Mouse (Mus musculus) spleen, embryonic (tissue): Measurements from ENCODE around the gene Cryba4.

Experiments
- CTCF ChIA-PET: fragments of 350-600 bp; sonication (Branson Sonifier 250); formaldehyde crosslinking; loops from one replicate; lab custom pipeline; 2022; lab: Charles Lee

The Cryba4 gene

GRCm38 (mm10) chr5:112252400-112252799 lies at the start of gene Cryba4:
TSS of gene Cryba4 (minus strand) at chr5:112252518.
- CTCF ChIA-PET: no interaction called here

DNA sequence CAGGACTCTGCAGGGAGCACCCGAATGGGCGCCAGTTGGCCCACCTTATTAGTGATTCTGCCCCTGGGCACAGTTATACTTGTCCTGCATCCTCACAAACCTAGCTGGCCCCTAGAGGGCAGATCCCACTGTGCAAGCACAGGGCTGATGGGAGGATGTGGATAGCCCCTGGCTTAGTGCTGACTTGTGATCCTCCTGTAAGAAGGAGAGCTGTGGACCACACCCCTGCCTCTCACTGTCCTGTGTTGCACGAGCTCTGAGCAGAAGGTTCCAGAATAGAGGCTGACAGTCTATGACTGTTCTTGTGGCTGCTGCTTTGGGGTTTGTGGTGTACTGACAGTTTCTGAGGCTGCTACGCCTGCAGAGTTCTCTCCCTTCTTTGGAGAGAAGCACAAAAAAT lies 49.4 kb upstream of the Cryba4 start:
- CTCF ChIA-PET: no interaction called here

DNA sequence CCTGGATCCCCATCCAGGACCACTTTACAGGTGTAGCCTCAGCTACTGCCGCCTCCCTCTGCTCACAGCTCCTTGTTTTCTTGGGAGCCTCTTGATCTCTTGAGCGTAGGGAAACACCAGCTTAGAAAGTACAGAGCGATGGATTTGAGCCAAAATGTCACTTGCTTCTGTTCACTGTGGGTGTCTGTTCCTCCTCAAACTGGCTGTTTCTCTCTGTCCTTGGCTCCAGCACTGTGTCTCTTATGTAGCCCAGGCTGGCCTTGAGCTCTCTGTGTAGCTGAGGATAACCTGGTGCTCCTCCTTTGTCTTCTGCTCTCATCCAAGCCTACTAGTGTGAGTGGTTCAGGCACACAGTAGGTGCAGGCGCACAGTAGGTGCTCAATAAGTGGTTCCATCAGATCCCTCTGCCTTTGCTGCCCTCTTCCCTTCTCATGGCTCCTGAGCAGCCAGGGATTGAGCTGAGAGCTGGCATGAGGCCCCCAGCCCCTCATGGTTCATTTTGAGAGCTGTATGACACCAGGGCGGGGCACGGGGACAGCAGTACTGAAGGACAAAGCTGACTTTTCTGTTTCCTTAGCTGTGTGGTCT lies 48.5 kb upstream of the Cryba4 start:
- CTCF ChIA-PET: interaction anchor here (0.6 kb wide), 2 partner anchors 27 to 64 kb away, joined by 3 to 8 read pairs; no protein-coding TSS in a partner anchor

DNA sequence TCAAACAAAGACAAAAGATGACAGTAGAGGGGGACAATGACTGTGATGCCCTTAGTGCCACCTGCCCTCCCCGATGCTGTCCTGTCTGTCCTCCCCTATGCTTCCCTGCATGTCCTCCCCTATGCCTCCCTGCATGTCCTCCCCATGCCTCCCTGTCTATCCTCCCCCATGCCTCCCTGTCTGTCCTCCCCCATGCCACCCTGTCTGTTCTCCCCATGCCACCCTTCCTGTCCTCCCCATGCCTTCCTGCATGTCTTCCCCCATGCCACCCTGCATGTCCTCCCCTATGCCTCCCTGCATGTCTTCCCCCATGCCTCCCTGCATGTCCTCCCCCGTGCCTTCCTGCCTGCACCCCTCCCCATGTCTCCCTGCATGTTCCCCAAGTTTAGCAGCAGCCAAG lies 47.8 kb upstream of the Cryba4 start:
- CTCF ChIA-PET: interaction anchor here (0.6 kb wide), 1 partner anchor 26 kb away, joined by 8 read pairs; no protein-coding TSS in a partner anchor

DNA sequence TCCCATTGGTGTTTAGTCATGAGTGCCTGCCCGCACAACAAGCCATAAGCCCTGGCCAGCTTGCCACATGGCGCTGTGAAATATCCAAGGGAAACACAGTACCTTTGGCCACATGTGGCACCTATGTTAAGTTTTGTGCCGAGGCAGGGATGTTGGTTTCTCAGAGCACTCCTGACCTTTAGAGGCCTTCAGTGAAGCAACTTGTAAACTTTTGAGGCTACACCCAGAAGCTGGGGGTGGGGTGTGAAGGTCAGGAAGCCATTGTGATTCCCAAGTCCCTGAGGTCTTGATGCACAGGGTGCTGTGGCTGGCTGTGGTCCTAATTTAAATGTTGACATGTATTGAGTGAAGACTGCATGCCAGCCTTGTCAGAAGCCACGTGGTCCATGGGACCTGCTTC lies 47.1 kb upstream of the Cryba4 start:
- CTCF ChIA-PET: no interaction called here

DNA sequence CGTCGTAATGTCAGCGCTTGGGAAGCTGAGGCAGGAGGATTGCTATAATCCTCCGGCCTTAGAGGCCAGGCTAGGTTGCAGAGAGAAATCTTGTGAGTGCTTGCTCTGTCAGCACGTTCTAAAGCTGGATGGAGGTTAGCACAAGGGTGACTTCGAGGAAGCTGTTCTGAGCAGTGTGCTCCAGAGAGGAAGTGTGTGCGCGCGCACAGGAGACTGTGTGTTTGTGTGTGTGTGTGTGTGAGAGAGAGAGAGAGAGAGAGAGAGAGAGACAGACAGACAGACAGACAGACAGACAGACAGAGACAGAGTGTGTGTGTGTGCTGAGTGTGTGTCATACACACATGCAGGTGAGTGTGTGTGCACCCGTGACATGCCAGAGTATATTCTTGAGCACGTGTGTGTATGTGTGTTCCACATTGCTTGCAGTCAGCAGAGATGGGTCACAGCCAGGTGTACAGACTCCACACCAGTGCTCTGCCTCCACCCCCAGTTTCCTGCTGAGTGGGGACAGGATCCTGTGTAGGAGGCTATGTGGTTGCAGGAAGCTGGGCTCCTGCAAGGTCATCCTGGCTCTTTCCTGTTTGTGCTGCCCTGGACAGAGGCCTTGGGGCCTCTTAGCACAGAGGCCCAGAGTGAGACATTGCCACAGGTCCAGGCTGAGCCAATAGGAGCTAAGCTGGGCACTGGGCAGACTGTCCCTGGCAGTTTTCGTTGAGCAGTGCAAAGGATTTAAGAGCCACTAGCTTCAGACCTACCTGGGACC lies 46.1 kb upstream of the Cryba4 start:
- CTCF ChIA-PET: no interaction called here

DNA sequence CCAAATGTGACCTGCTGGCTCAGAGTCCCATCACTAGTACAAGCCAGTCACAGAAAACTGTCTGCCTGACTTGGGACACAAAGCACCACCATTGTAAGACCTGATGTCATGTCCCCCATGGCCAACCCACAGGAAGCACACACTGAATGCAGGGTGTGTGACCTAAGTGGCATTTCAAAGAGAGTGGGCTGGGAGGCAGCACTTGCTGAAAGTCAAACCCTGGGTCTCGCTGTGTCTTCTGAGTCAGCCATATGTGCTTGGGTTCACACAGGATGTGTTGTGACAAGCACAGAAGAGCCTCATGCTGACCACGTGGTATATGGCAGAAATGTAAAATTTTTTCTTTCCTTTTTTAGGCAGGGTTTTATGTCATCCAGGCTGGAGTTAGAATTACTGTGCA lies 44.9 kb upstream of the Cryba4 start:
- CTCF ChIA-PET: no interaction called here

- CTCF ChIA-PET: interaction anchor here (0.7 kb wide), 1 partner anchor 1543 kb away, joined by 3 read pairs; no protein-coding TSS in a partner anchor
Observed at GRCm38 (mm10) chr5:112296404-112297181, 44.3 kb upstream of the Cryba4 start.

- CTCF ChIA-PET: no interaction called here
Observed at GRCm38 (mm10) chr5:112295564-112295963, 43.2 kb upstream of the Cryba4 start.

DNA sequence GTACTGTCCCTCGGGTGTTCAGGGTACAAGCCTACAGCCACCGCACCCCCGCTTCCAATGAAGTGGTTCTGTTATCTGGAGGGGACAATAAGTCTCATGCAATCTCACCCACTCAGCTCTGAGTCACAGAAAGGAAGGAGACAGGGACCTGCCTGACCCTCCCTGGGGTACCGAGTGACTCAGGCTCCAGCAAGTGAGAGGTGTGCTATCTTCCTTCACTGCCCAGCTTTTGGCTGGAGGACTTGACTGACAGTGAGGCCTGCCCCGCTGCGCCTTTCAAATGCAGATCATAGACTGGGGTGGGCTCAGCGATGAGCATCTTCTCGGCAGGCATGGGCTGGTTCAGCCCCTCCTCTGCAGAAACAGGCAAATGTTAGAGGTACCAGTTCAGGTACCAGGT lies 42.8 kb upstream of the Cryba4 start:
- CTCF ChIA-PET: no interaction called here

DNA sequence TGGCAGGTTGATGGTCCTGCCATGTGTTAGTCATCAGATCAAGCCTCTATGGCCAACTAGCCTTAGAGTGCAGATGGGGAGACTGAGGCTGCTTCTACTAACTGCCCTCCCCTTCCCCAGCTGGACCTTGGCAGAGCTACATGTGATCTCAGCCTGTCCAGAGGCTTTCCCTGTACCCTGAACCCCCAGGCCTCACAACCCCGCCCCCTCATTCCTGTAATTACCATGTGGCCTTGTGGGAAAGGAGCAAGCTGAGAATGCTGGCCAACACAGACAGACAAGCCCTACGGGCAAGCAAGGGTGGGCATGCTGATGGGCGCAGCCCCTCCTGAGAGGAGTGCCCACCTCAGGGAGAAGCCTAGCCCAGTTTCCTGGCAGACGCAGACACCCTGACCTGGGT lies 42.4 kb upstream of the Cryba4 start:
- CTCF ChIA-PET: no interaction called here

GRCm38 (mm10) chr5:112293800-112294199 lies 41.5 kb upstream of the Cryba4 start:
- CTCF ChIA-PET: no interaction called here

GRCm38 (mm10) chr5:112292343-112292980 lies 40.1 kb upstream of the Cryba4 start:
- CTCF ChIA-PET: no interaction called here

- CTCF ChIA-PET: no interaction called here
Observed at GRCm38 (mm10) chr5:112291866-112292265, 39.5 kb upstream of the Cryba4 start.

- CTCF ChIA-PET: no interaction called here
Observed at GRCm38 (mm10) chr5:112290536-112290880, 38.2 kb upstream of the Cryba4 start.

DNA sequence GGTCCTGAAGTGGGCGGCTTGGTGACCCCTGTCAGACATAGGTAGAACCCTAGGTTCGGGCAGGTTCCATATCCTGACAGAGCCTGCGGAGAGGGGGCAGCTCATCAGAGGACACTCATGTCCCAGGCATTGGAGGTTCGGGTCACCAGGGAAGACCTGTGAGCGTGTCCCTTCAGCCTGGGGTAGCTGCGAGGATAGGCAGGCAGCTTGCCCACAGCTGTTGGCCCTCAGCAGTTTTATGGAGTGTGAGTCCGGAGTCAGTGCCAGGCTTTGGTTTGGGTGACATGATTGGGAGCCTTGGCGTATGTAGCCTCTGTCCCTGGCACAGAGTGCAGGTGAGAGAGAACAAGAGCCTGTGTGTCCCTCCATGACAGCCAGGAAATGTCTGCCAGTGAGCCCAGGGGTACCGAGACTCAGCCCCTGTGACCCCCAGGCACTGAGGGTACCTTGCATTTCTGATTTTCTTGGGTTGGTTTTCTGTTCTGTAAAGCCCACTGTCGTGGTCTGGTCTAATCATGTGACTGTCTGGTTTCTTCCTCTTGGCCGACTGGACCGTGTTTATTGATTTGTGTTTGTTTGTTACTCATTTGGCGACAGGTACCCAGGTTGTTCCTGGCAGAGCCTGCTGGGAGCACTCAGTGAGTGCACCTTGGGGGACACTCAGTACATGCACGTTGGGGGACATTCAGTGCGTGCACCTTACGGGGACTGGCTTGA lies 37.7 kb upstream of the Cryba4 start:
- CTCF ChIA-PET: no interaction called here

DNA sequence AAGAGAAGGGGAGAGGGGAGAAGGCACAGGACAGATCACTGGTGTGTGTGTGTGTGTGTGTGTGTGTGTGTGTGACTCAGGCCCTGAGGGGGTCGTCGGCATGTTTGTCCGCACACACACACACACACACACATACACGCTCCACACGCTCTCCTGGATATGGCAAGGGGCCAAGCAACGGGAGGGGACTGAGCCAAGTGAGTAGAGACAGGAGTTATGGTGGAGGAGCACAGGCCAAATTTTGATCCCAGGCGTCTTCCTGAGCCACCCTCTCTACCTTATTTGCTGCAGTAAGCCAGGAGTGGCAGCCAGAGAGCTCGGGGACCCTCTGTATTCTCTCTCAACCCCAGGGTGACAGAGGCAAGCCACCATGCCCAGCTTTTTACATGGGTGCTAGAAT lies 36.9 kb upstream of the Cryba4 start:
- CTCF ChIA-PET: no interaction called here

GRCm38 (mm10) chr5:112288193-112289141 lies 36.1 kb upstream of the Cryba4 start:
- CTCF ChIA-PET: interaction anchor here (2.4 kb wide), 1 partner anchor 48 kb away, joined by 6 read pairs; no protein-coding TSS in a partner anchor

- CTCF ChIA-PET: interaction anchor here (1.2 to 2.4 kb wide), 2 partner anchors 9 to 47 kb away, joined by 4 to 6 read pairs; no protein-coding TSS in a partner anchor
Observed at GRCm38 (mm10) chr5:112287652-112288051, 35.3 kb upstream of the Cryba4 start.
